Comparison of ENCODE assay signal across 24 mouse cellular contexts in the genomic region with DNA sequence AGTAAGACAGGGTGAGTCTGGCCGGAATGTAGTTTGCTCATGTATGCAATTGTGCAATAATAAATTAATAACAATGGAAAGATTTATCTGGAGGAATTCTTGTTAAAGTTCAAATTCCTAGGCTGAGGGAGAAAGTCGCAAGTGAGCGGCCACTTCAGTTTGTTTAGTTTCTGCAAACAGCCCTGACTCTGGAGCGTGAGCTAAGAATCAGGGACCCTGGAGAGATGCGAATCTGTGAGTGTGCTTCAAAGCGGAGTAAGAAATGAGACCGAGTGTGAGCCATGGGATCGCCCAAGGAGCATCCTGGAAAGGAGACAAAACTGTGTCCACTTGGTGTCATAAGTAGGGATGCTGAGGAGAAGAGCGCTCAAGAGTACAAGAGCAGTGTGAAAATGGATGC.
A peak's percentile ranks its signal among the peaks of the same experiment; 100 is the strongest.
DNase-seq lines count a peak whose midpoint lies in the region; ATAC-seq and TF ChIP-seq lines count a peak whose summit lies in the region.
"Had no signal": no experiment of that assay in that cellular context is flagged by ENCODE, and none has a peak within 500 bp of the region (broad histone marks: within the 10 kb centered on the region; RNA-seq: fewer than 3 reads in every experiment).

No protein-coding gene starts in this region.

- no peak overlapping the region for H3K9ac ChIP-seq in lung, embryonic 14.5 days
- H3K9ac ChIP-seq in lung, embryonic 16.5 days (ENCODE audit: low read length) = no peak overlapping the region
- H3K9ac ChIP-seq in midbrain, embryonic 11.5 days (ENCODE audit: low read length) = no peak overlapping the region
- H3K9ac ChIP-seq: embryonic facial prominence, embryonic 13.5 days; embryonic facial prominence, embryonic 15.5 days; forebrain, embryonic 12.5 days had no signal

- H3K4me1 ChIP-seq in lung, embryonic 14.5 days (ENCODE audit: insufficient read depth) = no peaks in the 10 kb centered on the region
- peaks cover 6% of the 10 kb centered on the region; the same call in 1 of the 2 replicates for H3K4me1 ChIP-seq in lung, embryonic 16.5 days (replicated peaks; ENCODE audit: control insufficient read depth, insufficient read depth, low read length)
- peaks cover 33% of the 10 kb centered on the region for H3K4me1 ChIP-seq in embryonic facial prominence, embryonic 10.5 days
- no peaks in the 10 kb centered on the region for H3K4me1 ChIP-seq in midbrain, embryonic 11.5 days (ENCODE audit: control insufficient read depth, insufficient read depth, low read length)
- H3K4me1 ChIP-seq: embryonic facial prominence, embryonic 15.5 days; forebrain, embryonic 10.5 days; forebrain, embryonic 12.5 days had no signal

- ATAC-seq in lung, embryonic 14.5 days (ENCODE audit: insufficient read depth) = peak; percentile 65; the same call in 1 of the 2 replicates
- ATAC-seq in lung, embryonic 16.5 days (ENCODE audit: low read depth) = peak; percentile 56
- no peak for ATAC-seq in midbrain, embryonic 11.5 days (ENCODE audit: low FRiP score)
- ATAC-seq: activated CD4-positive, CD25-positive, alpha-beta regulatory T cell, adult 4 months; forebrain, embryonic 14.5 days; forebrain, embryonic 16.5 days; Patski had no signal

- WGBS in lung, embryonic 14.5 days = 52% methylated on average over 9 of the region's 9 CpGs
- 44% methylated on average over 9 of the region's 9 CpGs for WGBS in lung, embryonic 16.5 days
- WGBS in embryonic facial prominence, embryonic 10.5 days = 90% methylated on average over 9 of the region's 9 CpGs
- 87% methylated on average over 9 of the region's 9 CpGs for WGBS in midbrain, embryonic 11.5 days

- DNase-seq in lung, embryonic 14.5 days = peak; percentile 45
- no peak for DNase-seq in lung, postnatal 4 days
- DNase-seq in lung, postnatal 25 days (ENCODE audit: low spot score) = no peak
- DNase-seq in NIH3T3 (ENCODE audit: low read depth) = peak; percentile 7
- no peak for DNase-seq in embryonic facial prominence, embryonic 10.5 days (ENCODE audit: low spot score)
- no peak for DNase-seq in midbrain, embryonic 11.5 days (ENCODE audit: low spot score, missing footprints)
- DNase-seq: adrenal gland, adult 8-10 months; adrenal gland, postnatal 14 days; adrenal gland, postnatal 36 days; cerebellum, adult 11-12 months; cerebellum, adult 2 months; cerebellum, adult 9-10 months; cerebellum, postnatal 10 days; cerebellum, postnatal 25 days had no signal

- TF ChIP-seq CTCF in lung, embryonic 14.5 days (IDR thresholded peaks at IDR 0.05; ENCODE audit: low read depth) = no peak

- no peaks in the 10 kb centered on the region for H3K9me3 ChIP-seq in lung, embryonic 14.5 days (ENCODE audit: low read depth, low read length)
- H3K9me3 ChIP-seq in lung, embryonic 16.5 days (ENCODE audit: control insufficient read depth, low read length) = no peaks in the 10 kb centered on the region
- H3K9me3 ChIP-seq in embryonic facial prominence, embryonic 10.5 days = no peaks in the 10 kb centered on the region
- H3K9me3 ChIP-seq in midbrain, embryonic 11.5 days (ENCODE audit: control insufficient read depth, low read length) = no peaks in the 10 kb centered on the region
- H3K9me3 ChIP-seq: embryonic facial prominence, embryonic 13.5 days; embryonic facial prominence, embryonic 15.5 days; forebrain, embryonic 10.5 days; forebrain, embryonic 12.5 days had no signal

- no peak overlapping the region for H3K4me2 ChIP-seq in lung, embryonic 14.5 days
- no peak overlapping the region for H3K4me2 ChIP-seq in lung, embryonic 16.5 days (ENCODE audit: low read depth, low read length)
- no peak overlapping the region for H3K4me2 ChIP-seq in midbrain, embryonic 11.5 days
- H3K4me2 ChIP-seq: embryonic facial prominence, embryonic 13.5 days; embryonic facial prominence, embryonic 15.5 days; forebrain, embryonic 12.5 days had no signal

- H3K27ac ChIP-seq in lung, embryonic 14.5 days (ENCODE audit: low read depth) = no peak overlapping the region
- no peak overlapping the region for H3K27ac ChIP-seq in lung, embryonic 16.5 days (ENCODE audit: low read length)
- H3K27ac ChIP-seq in embryonic facial prominence, embryonic 10.5 days (replicated peaks) = peak overlapping the region; percentile 30; the same call in 1 of the 2 replicates
- H3K27ac ChIP-seq in midbrain, embryonic 11.5 days (ENCODE audit: low read depth, low read length) = no peak overlapping the region
- H3K27ac ChIP-seq: embryonic facial prominence, embryonic 13.5 days; embryonic facial prominence, embryonic 15.5 days; forebrain, embryonic 10.5 days; forebrain, embryonic 12.5 days had no signal

- no peaks in the 10 kb centered on the region for H3K27me3 ChIP-seq in lung, embryonic 14.5 days (ENCODE audit: insufficient read depth, low read length)
- H3K27me3 ChIP-seq in lung, embryonic 16.5 days (ENCODE audit: control insufficient read depth, insufficient read depth, low read depth, low read length) = no peaks in the 10 kb centered on the region
- no peaks in the 10 kb centered on the region for H3K27me3 ChIP-seq in embryonic facial prominence, embryonic 10.5 days (replicated peaks; ENCODE audit: low read depth, poor library complexity, severe bottlenecking)
- no peaks in the 10 kb centered on the region for H3K27me3 ChIP-seq in midbrain, embryonic 11.5 days (ENCODE audit: control insufficient read depth, insufficient read depth, low read length)
- H3K27me3 ChIP-seq: embryonic facial prominence, embryonic 13.5 days; embryonic facial prominence, embryonic 15.5 days; forebrain, embryonic 12.5 days; Patski had no signal

- H3K36me3 ChIP-seq in lung, embryonic 14.5 days (ENCODE audit: insufficient read depth) = no peaks in the 10 kb centered on the region
- no peaks in the 10 kb centered on the region for H3K36me3 ChIP-seq in lung, embryonic 16.5 days (ENCODE audit: control insufficient read depth, insufficient read depth, low read length)
- no peaks in the 10 kb centered on the region for H3K36me3 ChIP-seq in embryonic facial prominence, embryonic 10.5 days (replicated peaks)
- no peaks in the 10 kb centered on the region for H3K36me3 ChIP-seq in midbrain, embryonic 11.5 days (ENCODE audit: control insufficient read depth, insufficient read depth, low read length)
- H3K36me3 ChIP-seq: embryonic facial prominence, embryonic 13.5 days; embryonic facial prominence, embryonic 15.5 days; forebrain, embryonic 10.5 days; forebrain, embryonic 12.5 days had no signal

- H3K4me3 ChIP-seq in lung, embryonic 14.5 days (ENCODE audit: low read depth, low read length) = no peak overlapping the region
- H3K4me3 ChIP-seq in lung, embryonic 16.5 days (ENCODE audit: low read length) = no peak overlapping the region
- no peak overlapping the region for H3K4me3 ChIP-seq in embryonic facial prominence, embryonic 10.5 days
- H3K4me3 ChIP-seq in midbrain, embryonic 11.5 days (ENCODE audit: low read depth, low read length) = no peak overlapping the region
- H3K4me3 ChIP-seq: embryonic facial prominence, embryonic 13.5 days; embryonic facial prominence, embryonic 15.5 days; erythroblast, embryonic 14.5 days; forebrain, embryonic 10.5 days; forebrain, embryonic 12.5 days had no signal

Comparison
In these comparisons a context has a peak if more than half of its experiments do, and no peak if none do; other contexts are left out.
1. DNase-seq: peak in lung, embryonic 14.5 days (single experiment) and NIH3T3 (single experiment); none in lung, postnatal 4 days (0 of 2), lung, postnatal 25 days (single experiment), embryonic facial prominence, embryonic 10.5 days (single experiment) and midbrain, embryonic 11.5 days (single experiment).